Mouse (Mus musculus) MEL (cell line): Measurements from ENCODE around the gene Pex10. TPM values are rescaled to one million over a fixed set of nuclear protein-coding genes. Genes with fewer than 3 reads are reported as not detected.

Source experiments
- DNase-seq: peaks from one replicate; pipeline ENCODE4 v3.0.0; 2011; ENCODE audit warnings: low read depth, low spot score
- H3K27ac ChIP-seq: 2 replicates; pipeline ENCODE4 v1.5.1; 2012; ENCODE audit warnings: low read depth, mild to moderate bottlenecking, control low read depth, low read length, moderate library complexity; ENCODE audit not compliant: control insufficient read depth
- H3K27me3 ChIP-seq, 2 experiments: fragments of 150-350 bp in 1 of 2; sonication (generic) in 1 of 2; 2 replicates each; pipeline ENCODE4 v1.6.1; 2012; ENCODE audit warnings: low read length in 2 of 2, mild to moderate bottlenecking in 2 of 2, improper control_type of control experiment in 1 of 2, moderate library complexity in 1 of 2; ENCODE audit not compliant: insufficient read depth in 2 of 2, control insufficient read depth in 1 of 2
- H3K36me3 ChIP-seq, 2 experiments: 2 replicates each; pipeline ENCODE4 v1.6.1; 2012 to 2014; ENCODE audit warnings: low read length in 2 of 2, improper control_type of control experiment in 1 of 2, inconsistent platforms in 1 of 2, mild to moderate bottlenecking in 1 of 2; ENCODE audit not compliant: insufficient read depth in 2 of 2, control insufficient read depth in 1 of 2
- H3K4me1 ChIP-seq, 2 experiments: fragments of 150-350 bp in 1 of 2; sonication (generic) in 1 of 2; 2 replicates each; pipeline ENCODE4 v1.6.1; 2012; ENCODE audit warnings: low read length in 2 of 2, improper control_type of control experiment in 1 of 2, mild to moderate bottlenecking in 1 of 2; ENCODE audit not compliant: insufficient read depth in 2 of 2, control insufficient read depth in 1 of 2
- H3K4me3 ChIP-seq, 2 experiments: fragments of 150-350 bp in 1 of 2; sonication (generic) in 1 of 2; 2 replicates each; pipeline ENCODE4 v1.5.1; 2012; ENCODE audit warnings: low read depth in 2 of 2, low read length in 2 of 2, mild to moderate bottlenecking in 2 of 2, moderate library complexity in 2 of 2, control low read depth in 1 of 2, improper control_type of control experiment in 1 of 2; ENCODE audit not compliant: control insufficient read depth in 1 of 2, insufficient read depth in 1 of 2
- H3K79me2 ChIP-seq: 2 replicates; pipeline ENCODE4 v1.6.1; 2012; ENCODE audit warnings: mild to moderate bottlenecking, low read length, moderate library complexity; ENCODE audit not compliant: control insufficient read depth, poor library complexity, insufficient read depth
- H3K9ac ChIP-seq: 2 replicates; pipeline ENCODE4 v1.6.1; 2012; ENCODE audit warnings: low read depth, mild to moderate bottlenecking, control low read depth, low read length, moderate library complexity; ENCODE audit not compliant: control insufficient read depth, poor library complexity, severe bottlenecking
- H3K9me3 ChIP-seq: fragments of 150-350 bp; sonication (generic); replicated peaks from 2 replicates; pipeline ENCODE4 v1.6.1; 2012; ENCODE audit warnings: mild to moderate bottlenecking, low read length, improper control_type of control experiment, moderate library complexity; ENCODE audit not compliant: insufficient read depth
- BHLHE40 ChIP-seq: IDR thresholded peaks from 2 replicates; pipeline ENCODE4 v1.6.1; 2012; ENCODE audit warnings: low read depth, mild to moderate bottlenecking, inconsistent platforms, low read length, improper control_type of control experiment, borderline replicate concordance
- CHD1 ChIP-seq: IDR thresholded peaks from 2 replicates; pipeline ENCODE4 v1.6.1; 2012; ENCODE audit warnings: low read depth, mild to moderate bottlenecking, inconsistent platforms, low read length, improper control_type of control experiment
- CHD2 ChIP-seq: IDR thresholded peaks from 2 replicates; pipeline ENCODE4 v1.6.1; 2011; ENCODE audit warnings: low read length, improper control_type of control experiment
- EP300 ChIP-seq, 2 experiments: IDR thresholded peaks; 2 replicates each; pipeline ENCODE4 v1.6.1; 2011; ENCODE audit warnings: improper control_type of control experiment in 2 of 2, low read length in 2 of 2, low read depth in 1 of 2, mild to moderate bottlenecking in 1 of 2
- ETS1 ChIP-seq: IDR thresholded peaks from 2 replicates; pipeline ENCODE4 v1.6.1; 2012; ENCODE audit warnings: low read depth, mild to moderate bottlenecking, inconsistent platforms, low read length, improper control_type of control experiment, moderate library complexity
- GABPA ChIP-seq: IDR thresholded peaks from 2 replicates; pipeline ENCODE4 v1.6.1; 2012; ENCODE audit warnings: low read depth, mild to moderate bottlenecking, inconsistent platforms, low read length, improper control_type of control experiment, moderate library complexity
- GATA1 ChIP-seq: IDR thresholded peaks from 2 replicates; pipeline ENCODE4 v1.6.1; 2011; ENCODE audit warnings: low read depth, low read length, improper control_type of control experiment
- JUND ChIP-seq: IDR thresholded peaks from 2 replicates; pipeline ENCODE4 v1.6.1; 2011; ENCODE audit warnings: low read depth, mild to moderate bottlenecking, improper control_type of control experiment, low read length
- KAT2A ChIP-seq: conservative IDR thresholded peaks from 2 replicates; pipeline ENCODE4 v1.6.1; 2012; ENCODE audit warnings: low read depth, low read length, improper control_type of control experiment, inconsistent platforms
- MAFK ChIP-seq: IDR thresholded peaks from 2 replicates; pipeline ENCODE4 v1.6.1; 2011; ENCODE audit warnings: low read depth, mild to moderate bottlenecking, low read length, improper control_type of control experiment, borderline replicate concordance
- MAX ChIP-seq: IDR thresholded peaks from 2 replicates; pipeline ENCODE4 v1.6.1; 2011; ENCODE audit warnings: low read length, improper control_type of control experiment
- MEF2A ChIP-seq: IDR thresholded peaks from 2 replicates; pipeline ENCODE4 v1.6.1; 2014; ENCODE audit warnings: low read depth, mild to moderate bottlenecking, inconsistent platforms, low read length, improper control_type of control experiment; ENCODE audit not compliant: poor library complexity, insufficient replicate concordance, severe bottlenecking; ENCODE audit errors: extremely low read depth
- MXI1 ChIP-seq: IDR thresholded peaks from 2 replicates; pipeline ENCODE4 v1.6.1; 2011; ENCODE audit warnings: mild to moderate bottlenecking, low read depth, low read length, improper control_type of control experiment
- MYB ChIP-seq: IDR thresholded peaks from 2 replicates; pipeline ENCODE4 v1.6.1; 2011; ENCODE audit warnings: mild to moderate bottlenecking, low read depth, low read length, improper control_type of control experiment
- NELFE ChIP-seq: IDR thresholded peaks from 2 replicates; pipeline ENCODE4 v1.6.1; 2011; ENCODE audit warnings: low read depth, low read length, improper control_type of control experiment
- NRF1 ChIP-seq: IDR thresholded peaks from 2 replicates; pipeline ENCODE4 v1.6.1; 2014; ENCODE audit warnings: low read depth, mild to moderate bottlenecking, inconsistent platforms, low read length, improper control_type of control experiment, moderate library complexity; ENCODE audit not compliant: poor library complexity, insufficient read depth, severe bottlenecking
- POLR2A ChIP-seq, 2 experiments: IDR thresholded peaks; 2 replicates each; pipeline ENCODE4 v1.6.1; 2011 to 2012; ENCODE audit warnings: low read length in 2 of 2, mild to moderate bottlenecking in 2 of 2, control low read depth in 1 of 2, improper control_type of control experiment in 1 of 2, low read depth in 1 of 2, moderate library complexity in 1 of 2; ENCODE audit not compliant: control insufficient read depth in 1 of 2, insufficient read depth in 1 of 2, poor library complexity in 1 of 2
- POLR2AphosphoS2 ChIP-seq: IDR thresholded peaks from 2 replicates; pipeline ENCODE4 v1.6.1; 2011; ENCODE audit warnings: low read length, improper control_type of control experiment
- RAD21 ChIP-seq: IDR thresholded peaks from 2 replicates; pipeline ENCODE4 v1.6.1; 2011; ENCODE audit warnings: mild to moderate bottlenecking, low read depth, low read length, improper control_type of control experiment
- SIN3A ChIP-seq: IDR thresholded peaks from 2 replicates; pipeline ENCODE4 v1.6.1; 2012; ENCODE audit warnings: low read length, improper control_type of control experiment, inconsistent platforms
- TAL1 ChIP-seq: IDR thresholded peaks from 2 replicates; pipeline ENCODE4 v1.6.1; 2012; ENCODE audit warnings: mild to moderate bottlenecking, inconsistent platforms, low read length, moderate library complexity, mixed read lengths
- USF1 ChIP-seq: IDR thresholded peaks from 2 replicates; pipeline ENCODE4 v1.6.1; 2014; ENCODE audit warnings: low read depth, mild to moderate bottlenecking, inconsistent platforms, low read length, improper control_type of control experiment, moderate library complexity
- USF2 ChIP-seq, 2 experiments: IDR thresholded peaks; 2 replicates each; pipeline ENCODE4 v1.6.1; 2011 to 2012; ENCODE audit warnings: improper control_type of control experiment in 2 of 2, low read length in 2 of 2, borderline replicate concordance in 1 of 2, inconsistent platforms in 1 of 2, low read depth in 1 of 2, mild to moderate bottlenecking in 1 of 2; ENCODE audit not compliant: insufficient read depth in 1 of 2
- ZKSCAN1 ChIP-seq: IDR thresholded peaks from 2 replicates; pipeline ENCODE4 v1.6.1; 2012; ENCODE audit warnings: low read depth, mild to moderate bottlenecking, inconsistent platforms, low read length, improper control_type of control experiment, moderate library complexity
- polyA plus RNA-seq, 2 experiments: library from polyadenylated mRNA; stranded (reverse) in 1 of 2; unstranded in 1 of 2; fragments of >175 nt in 1 of 2; fragments of >200 nt in 1 of 2; gene quantifications; 2 replicates each; pipeline versions ENCODE4 v1.2.1 to v1.2.4; 2012; ENCODE audit warnings: low replicate concordance in 2 of 2, low read depth in 1 of 2; ENCODE audit not compliant: insufficient read length in 2 of 2, insufficient read depth in 1 of 2, missing spikeins in 1 of 2
- total RNA-seq: library from RNA; depleted of rRNA; stranded (reverse); fragments of 300-350 nt; gene quantifications from 2 replicates; pipeline ENCODE4 v1.2.3, GENCODE M21; 2012

Gene Pex10
- total and polyA plus RNA-seq, 3 experiments, result 15.8 to 21.8 TPM; not detected in 1

GRCm38 (mm10) chr4:155019336-155019847 is 47.4 kb upstream of the Pex10 start:
- DNase-seq, result peak; percentile 14
- no peaks in the 10 kb centered on the region for H3K36me3 ChIP-seq
- no peak for TF ChIP-seq MAFK
- no peak for TF ChIP-seq MYB
- TF ChIP-seq GABPA, result no peak
- TF ChIP-seq NELFE, result no peak
- no peak for TF ChIP-seq SIN3A
- no peak for TF ChIP-seq MAX
- TF ChIP-seq EP300 (IDR thresholded peaks at IDR 0.05; ENCODE audit: low read depth in 1 of 2, low read length in 2 of 2), result no peak
- TF ChIP-seq TAL1, result no peak
- TF ChIP-seq POLR2AphosphoS2, result no peak
- no peak for TF ChIP-seq MEF2A
- TF ChIP-seq CHD2, result no peak
- no peak for TF ChIP-seq JUND
- no peak for TF ChIP-seq KAT2A
- no peak for TF ChIP-seq GATA1
- no peak for TF ChIP-seq NRF1
- TF ChIP-seq ZKSCAN1, result no peak
- TF ChIP-seq RAD21, result no peak
- no peak for TF ChIP-seq POLR2A (IDR thresholded peaks at IDR 0.05; ENCODE audit: control insufficient read depth in 1 of 2, insufficient read depth in 1 of 2, low read depth in 1 of 2, low read length in 2 of 2, poor library complexity in 1 of 2)
- no peak for TF ChIP-seq USF1
- no peak for TF ChIP-seq USF2 (IDR thresholded peaks at IDR 0.05; ENCODE audit: borderline replicate concordance in 1 of 2, insufficient read depth in 1 of 2, low read depth in 1 of 2, low read length in 2 of 2)
- H3K9me3 ChIP-seq, result no peaks in the 10 kb centered on the region
- no peaks in the 10 kb centered on the region for H3K4me1 ChIP-seq
- H3K27me3 ChIP-seq, result 0 out of 4 replicates have a peak, but pooled peaks cover 0 to 1% of the 10 kb centered on the region in 2 experiments
- no peaks in the 10 kb centered on the region for H3K79me2 ChIP-seq
- no peak overlapping the region for H3K4me3 ChIP-seq
- H3K27ac ChIP-seq, result no peak overlapping the region
- no peak overlapping the region for H3K9ac ChIP-seq

- TF ChIP-seq MYB (no peak), CHD1 (no peak), BHLHE40 (no peak), MXI1 (no peak), ETS1 (no peak), EP300 (IDR thresholded peaks at IDR 0.05; ENCODE audit: low read depth in 1 of 2, low read length in 2 of 2) (no peak)
- no peak overlapping the region for H3K4me3 ChIP-seq
- no peak overlapping the region for H3K27ac ChIP-seq
- no peak for DNase-seq
- no peaks in the 10 kb centered on the region for H3K36me3 ChIP-seq
- H3K4me1 ChIP-seq, result no peaks in the 10 kb centered on the region
- 0 out of 4 replicates have a peak, but pooled peaks cover 0 to 1% of the 10 kb centered on the region in 2 experiments for H3K27me3 ChIP-seq
- no peaks in the 10 kb centered on the region for H3K79me2 ChIP-seq
- H3K9me3 ChIP-seq, result no peaks in the 10 kb centered on the region
- no peak overlapping the region for H3K9ac ChIP-seq
Measured at GRCm38 (mm10) chr4:155020141-155020540, 46.7 kb upstream of the Pex10 start.
